Mouse (Mus musculus): ENCODE measurements around the gene Gm49395. TPM values are rescaled to one million over a fixed set of nuclear protein-coding genes. Genes with fewer than 3 reads are reported as not detected.

Gm49395 gene
- polyA plus RNA-seq, 2 experiments, result 1.4 to 7.3 TPM

GRCm38 (mm10) chr13:115057555-115057954 lies 44.2 kb downstream of the Gm49395 start:
- DNase-seq (ENCODE audit: low spot score), result no peak
- TF ChIP-seq POLR2A (IDR thresholded peaks at IDR 0.05; ENCODE audit: borderline replicate concordance, extremely low read depth, insufficient read depth, insufficient read length), result no peak
- WGBS, result 89% methylated on average over 5 of the region's 5 CpGs
- H3K27ac ChIP-seq (replicated peaks; ENCODE audit: low read depth, low read length), result no peak overlapping the region
- H3K4me3 ChIP-seq (replicated peaks; ENCODE audit: low read length), result no peak overlapping the region
- H3K9me3 ChIP-seq (ENCODE audit: control insufficient read depth, low read length), result no peaks in the 10 kb centered on the region
- H3K9ac ChIP-seq (ENCODE audit: low read depth, low read length, severe bottlenecking), result no peak overlapping the region
- no peaks in the 10 kb centered on the region for H3K27me3 ChIP-seq (ENCODE audit: control insufficient read depth, insufficient read depth, low read length)
- H3K4me2 ChIP-seq (replicated peaks; ENCODE audit: low read depth, low read length, severe bottlenecking), result no peak overlapping the region
- no peaks in the 10 kb centered on the region for H3K36me3 ChIP-seq (ENCODE audit: control insufficient read depth, insufficient read depth, low read length)
- no peak for ATAC-seq (ENCODE audit: low FRiP score, low read depth)
- H3K4me1 ChIP-seq (ENCODE audit: control insufficient read depth, insufficient read depth, low read length), result peaks cover 3% of the 10 kb centered on the region; the same call in 1 of the 2 replicates

GRCm38 (mm10) chr13:115054783-115055182 lies 46.9 kb downstream of the Gm49395 start:
- H3K9me3 ChIP-seq (ENCODE audit: control insufficient read depth, low read length), result no peaks in the 10 kb centered on the region
- H3K27ac ChIP-seq (replicated peaks; ENCODE audit: low read depth, low read length), result no peak overlapping the region
- 39% methylated on average over 9 of the region's 9 CpGs for WGBS
- no peak overlapping the region for H3K9ac ChIP-seq (ENCODE audit: low read depth, low read length, severe bottlenecking)
- no peak overlapping the region for H3K4me2 ChIP-seq (replicated peaks; ENCODE audit: low read depth, low read length, severe bottlenecking)
- DNase-seq (ENCODE audit: low spot score), result no peak
- no peak for ATAC-seq (ENCODE audit: low FRiP score, low read depth)
- no peaks in the 10 kb centered on the region for H3K27me3 ChIP-seq (ENCODE audit: control insufficient read depth, insufficient read depth, low read length)
- TF ChIP-seq POLR2A (IDR thresholded peaks at IDR 0.05; ENCODE audit: borderline replicate concordance, extremely low read depth, insufficient read depth, insufficient read length), result no peak
- H3K36me3 ChIP-seq (ENCODE audit: control insufficient read depth, insufficient read depth, low read length), result no peaks in the 10 kb centered on the region
- H3K4me1 ChIP-seq (ENCODE audit: control insufficient read depth, insufficient read depth, low read length), result peaks cover 6% of the 10 kb centered on the region
- H3K4me3 ChIP-seq (replicated peaks; ENCODE audit: low read length), result no peak overlapping the region

- no peak overlapping the region for H3K9ac ChIP-seq (ENCODE audit: low read depth, low read length, severe bottlenecking)
- no peak overlapping the region for H3K27ac ChIP-seq (replicated peaks; ENCODE audit: low read depth, low read length)
- peaks cover 6% of the 10 kb centered on the region for H3K4me1 ChIP-seq (ENCODE audit: control insufficient read depth, insufficient read depth, low read length)
- ATAC-seq (ENCODE audit: low FRiP score, low read depth), result no peak
- H3K36me3 ChIP-seq (ENCODE audit: control insufficient read depth, insufficient read depth, low read length), result no peaks in the 10 kb centered on the region
- TF ChIP-seq POLR2A (IDR thresholded peaks at IDR 0.05; ENCODE audit: borderline replicate concordance, extremely low read depth, insufficient read depth, insufficient read length), result no peak
- H3K27me3 ChIP-seq (ENCODE audit: control insufficient read depth, insufficient read depth, low read length), result no peaks in the 10 kb centered on the region
- WGBS, result 65% methylated on average over 7 of the region's 7 CpGs
- peak overlapping the region; percentile 14; the same call in 1 of the 2 replicates for H3K4me3 ChIP-seq (replicated peaks; ENCODE audit: low read length)
- DNase-seq (ENCODE audit: low spot score), result no peak
- peak overlapping the region; percentile 35 for H3K4me2 ChIP-seq (replicated peaks; ENCODE audit: low read depth, low read length, severe bottlenecking)
- no peaks in the 10 kb centered on the region for H3K9me3 ChIP-seq (ENCODE audit: control insufficient read depth, low read length)
These were observed 49.2 kb downstream of the Gm49395 start for GRCm38 (mm10) chr13:115052568-115052967.

- Histone ChIP-seq H3K27me3 (ENCODE audit: control insufficient read depth, insufficient read depth, low read length) (no peaks in the 10 kb centered on the region), H3K9me3 (ENCODE audit: control insufficient read depth, low read length) (no peaks in the 10 kb centered on the region), H3K4me3 (replicated peaks; ENCODE audit: low read length) (no peak overlapping the region), H3K4me1 (ENCODE audit: control insufficient read depth, insufficient read depth, low read length) (peaks cover 6% of the 10 kb centered on the region), H3K36me3 (ENCODE audit: control insufficient read depth, insufficient read depth, low read length) (no peaks in the 10 kb centered on the region), H3K9ac (ENCODE audit: low read depth, low read length, severe bottlenecking) (no peak overlapping the region), H3K27ac (replicated peaks; ENCODE audit: low read depth, low read length) (no peak overlapping the region), H3K4me2 (replicated peaks; ENCODE audit: low read depth, low read length, severe bottlenecking) (no peak overlapping the region)
- TF ChIP-seq POLR2A (IDR thresholded peaks at IDR 0.05; ENCODE audit: borderline replicate concordance, extremely low read depth, insufficient read depth, insufficient read length), result no peak
- 78% methylated on average over 13 of the region's 13 CpGs for WGBS
- ATAC-seq (ENCODE audit: low FRiP score, low read depth) (no peak), DNase-seq (ENCODE audit: low spot score) (no peak)
These were observed 50.8 kb downstream of the Gm49395 start for GRCm38 (mm10) chr13:115050660-115051559.

- Histone ChIP-seq H3K4me2 (replicated peaks; ENCODE audit: low read depth, low read length, severe bottlenecking) (no peak overlapping the region), H3K36me3 (ENCODE audit: control insufficient read depth, insufficient read depth, low read length) (no peaks in the 10 kb centered on the region), H3K4me3 (replicated peaks; ENCODE audit: low read length) (no peak overlapping the region), H3K9ac (ENCODE audit: low read depth, low read length, severe bottlenecking) (no peak overlapping the region), H3K27me3 (ENCODE audit: control insufficient read depth, insufficient read depth, low read length) (no peaks in the 10 kb centered on the region), H3K27ac (replicated peaks; ENCODE audit: low read depth, low read length) (no peak overlapping the region), H3K9me3 (ENCODE audit: control insufficient read depth, low read length) (no peaks in the 10 kb centered on the region), H3K4me1 (ENCODE audit: control insufficient read depth, insufficient read depth, low read length) (no peaks in the 10 kb centered on the region)
- no peak for DNase-seq (ENCODE audit: low spot score)
- WGBS, result 65% methylated on average over 2 of the region's 2 CpGs
- TF ChIP-seq POLR2A (IDR thresholded peaks at IDR 0.05; ENCODE audit: borderline replicate concordance, extremely low read depth, insufficient read depth, insufficient read length), result no peak
- no peak for ATAC-seq (ENCODE audit: low FRiP score, low read depth)
These were observed 59.1 kb downstream of the Gm49395 start for GRCm38 (mm10) chr13:115042652-115043051.
